Mouse (Mus musculus) adrenal gland, adult 10 weeks (tissue): ENCODE data around the gene Yeats2. TPM values are rescaled to one million over a fixed set of nuclear protein-coding genes. Genes with fewer than 3 reads are reported as not detected.

Experiments
- polyA plus RNA-seq: library from polyadenylated mRNA; stranded (reverse); fragments of 350-450 nt; fragmentation: Illumina TruSeq; extraction: RNeasy Lipid Tissue Mini Kit (QIAGEN cat#74804); gene quantifications from one replicate; pipeline ENCODE4 v1.2.3, GENCODE M21; 2014; ENCODE audit warnings: low read depth, low replicate concordance

Yeats2 gene
- polyA plus RNA-seq: 21.9 TPM

DNA sequence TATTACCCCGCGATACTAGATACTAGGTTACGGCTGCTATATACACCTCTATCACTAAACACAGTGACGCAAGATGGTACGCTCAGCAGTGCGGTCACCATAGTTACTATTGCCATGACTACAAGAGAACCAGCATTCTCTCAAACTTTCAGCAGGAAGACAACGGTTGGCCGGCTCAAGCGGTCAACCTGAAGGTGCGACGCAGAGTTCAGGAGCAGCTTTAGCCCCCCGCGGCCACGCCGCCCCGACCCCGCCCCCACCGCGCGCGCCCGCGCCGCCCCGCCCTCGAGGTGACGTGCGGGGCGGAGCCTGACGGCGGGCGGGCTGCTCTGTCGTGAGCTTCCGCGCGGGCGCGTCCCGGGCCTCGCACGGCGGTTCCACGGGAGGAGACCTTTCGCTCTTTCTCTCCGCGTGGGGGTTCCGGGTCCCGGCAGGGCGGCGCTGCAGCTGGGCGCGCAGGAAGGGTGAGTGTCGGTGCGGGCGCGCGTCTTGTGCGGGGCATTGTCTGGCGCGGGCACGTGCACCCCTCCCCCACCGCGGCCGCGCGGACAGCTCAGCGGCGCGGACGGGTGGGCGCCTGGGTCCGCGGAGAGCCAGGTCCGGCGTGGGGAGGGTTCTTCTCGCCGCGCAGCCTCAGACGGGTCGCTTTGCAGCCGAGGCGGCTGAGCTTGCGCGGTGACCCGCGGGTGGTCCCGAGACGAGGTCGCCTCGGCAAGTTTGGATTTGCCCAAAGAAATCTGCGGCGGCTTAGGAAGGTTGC lies at the start of gene Yeats2:
Gene Yeats2 (plus strand): TSS at position 292 of the 760 bp plus-strand sequence.

DNA sequence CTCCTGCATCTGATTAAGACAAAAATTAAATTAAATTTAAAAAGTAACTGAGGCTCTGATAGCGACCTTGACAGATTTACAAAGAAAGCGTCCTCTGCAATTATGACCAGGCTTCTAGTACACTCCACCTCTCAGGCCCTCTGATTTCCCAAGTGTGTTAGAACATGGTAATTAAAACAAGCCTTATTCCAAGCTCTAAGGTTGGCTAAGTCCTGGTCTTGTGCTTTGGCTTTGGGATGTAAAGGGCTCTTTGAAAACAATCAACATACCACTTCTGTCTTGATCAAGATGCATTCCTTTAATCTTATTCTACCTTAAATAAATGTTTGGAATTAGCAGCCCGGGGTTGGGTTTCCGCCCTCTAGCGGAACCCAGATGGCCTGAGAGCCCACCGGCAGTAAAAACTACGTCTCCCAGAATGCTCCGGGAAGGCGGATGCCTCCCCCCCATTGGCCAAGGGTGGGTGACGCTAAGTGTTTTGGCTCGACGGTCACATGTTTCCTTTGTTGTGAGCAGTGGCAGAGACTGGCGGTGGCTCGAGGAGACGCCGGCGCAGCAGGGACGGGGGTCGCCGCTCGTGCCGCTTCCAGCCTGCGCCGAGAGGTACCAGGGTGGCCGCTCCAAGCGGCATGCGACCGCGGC lies 43.7 kb upstream of the Yeats2 start, which contains the start of gene Klhl24:
Gene Klhl24 (plus strand): TSS at position 474 of the 642 bp plus-strand sequence.

DNA sequence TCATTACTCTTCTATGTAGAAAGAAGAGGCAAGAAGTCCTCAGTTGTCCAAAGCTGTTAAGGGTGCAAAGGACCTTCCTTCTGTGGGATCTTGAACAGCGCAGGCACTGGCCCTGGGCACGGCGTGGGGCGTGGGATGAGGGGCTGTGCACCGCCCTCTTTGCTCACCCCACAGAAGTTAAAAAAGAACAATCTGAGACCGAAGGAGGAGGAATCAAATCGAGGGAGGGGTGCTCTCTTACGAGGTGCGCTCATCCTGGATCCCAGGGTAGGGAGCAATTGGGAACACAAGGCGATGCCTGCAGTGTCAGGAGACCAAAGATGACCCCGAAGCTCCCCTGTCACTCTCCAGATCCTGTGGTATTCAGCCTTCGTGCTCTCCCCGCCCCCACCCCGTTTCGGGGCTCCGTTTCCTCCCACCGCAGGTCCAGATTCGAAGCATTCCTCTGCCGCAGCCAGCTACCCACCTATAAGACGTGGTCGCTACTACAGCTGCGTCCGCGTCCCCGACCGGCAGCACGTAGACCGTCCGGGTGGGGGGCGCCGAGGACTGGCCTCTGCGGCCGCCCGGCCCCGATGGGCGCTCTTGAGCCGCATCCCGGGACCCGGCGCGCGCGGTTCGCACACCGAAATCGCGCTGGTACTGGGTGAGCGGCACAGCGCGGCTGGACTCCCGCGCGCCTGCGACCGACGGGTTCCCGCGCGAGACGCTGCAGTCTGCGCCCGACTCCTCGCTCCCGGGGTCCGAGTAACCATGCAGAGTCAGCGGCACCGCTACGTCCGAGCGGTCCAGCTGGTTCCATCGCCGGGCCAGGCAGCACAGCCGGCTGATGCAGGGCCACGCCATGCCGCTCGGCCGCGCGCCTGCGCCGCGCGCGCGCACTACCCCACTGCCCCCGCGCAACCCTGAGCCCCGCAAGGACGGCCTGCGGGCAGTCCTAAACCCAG lies 99.9 kb downstream of the Yeats2 start, which contains the start of gene Map6d1:
Gene Map6d1 (minus strand): TSS at position 891 of the 947 bp plus-strand sequence.

Other genes with a start within 250 kb of the Yeats2 start
- 7.3 TPM for gene Klhl6, start 158.0 kb upstream of the Yeats2 start, polyA plus RNA-seq
- gene Klhl24, start 43.5 kb upstream of the Yeats2 start, polyA plus RNA-seq: 66.4 TPM
- gene Map6d1, start 100.3 kb downstream of the Yeats2 start, polyA plus RNA-seq: 6.3 TPM
- gene Parl, start 161.3 kb downstream of the Yeats2 start, polyA plus RNA-seq: 87.0 TPM
- gene Cyp2ab1, start 184.3 kb downstream of the Yeats2 start, polyA plus RNA-seq: not detected